Mouse (Mus musculus) erythroblast, embryonic 14.5 days (primary cell): ENCODE results near the gene Tecr. TPM values are rescaled to one million over a fixed set of nuclear protein-coding genes. Genes with fewer than 3 reads are reported as not detected.

Source experiments
- H3K27me3 ChIP-seq: 2 replicates; pipeline ENCODE4 v1.6.1; 2012; ENCODE audit warnings: inconsistent platforms; ENCODE audit not compliant: control insufficient read depth
- H3K36me3 ChIP-seq: 2 replicates; pipeline ENCODE4 v1.6.1; 2012; ENCODE audit warnings: mild to moderate bottlenecking, inconsistent platforms; ENCODE audit not compliant: control insufficient read depth
- H3K4me1 ChIP-seq: 2 replicates; pipeline ENCODE4 v1.6.1; 2012; ENCODE audit warnings: inconsistent platforms; ENCODE audit not compliant: control insufficient read depth
- H3K4me3 ChIP-seq: replicated peaks from 2 replicates; pipeline ENCODE3; 2012; ENCODE audit warnings: moderate library complexity, mild to moderate bottlenecking, inconsistent platforms
- H3K9me3 ChIP-seq: 2 replicates; pipeline ENCODE4 v1.6.1; 2012; ENCODE audit warnings: low read length, inconsistent platforms, mixed read lengths; ENCODE audit not compliant: control insufficient read depth
- GATA1 ChIP-seq: IDR thresholded peaks from 2 replicates; pipeline ENCODE4 v1.6.1; 2012; ENCODE audit warnings: low read length, inconsistent platforms, mixed read lengths
- TAL1 ChIP-seq: IDR thresholded peaks from 3 replicates; pipeline ENCODE4 v1.6.1; 2012; ENCODE audit warnings: low read length, inconsistent platforms, mixed read lengths
- polyA plus RNA-seq: library from polyadenylated mRNA; stranded (reverse); fragments of >175 nt; gene quantifications from 2 replicates; pipeline ENCODE4 v1.2.3, GENCODE M21; 2012

Tecr gene
- polyA plus RNA-seq, 1 experiment = 33.6 TPM

DNA sequence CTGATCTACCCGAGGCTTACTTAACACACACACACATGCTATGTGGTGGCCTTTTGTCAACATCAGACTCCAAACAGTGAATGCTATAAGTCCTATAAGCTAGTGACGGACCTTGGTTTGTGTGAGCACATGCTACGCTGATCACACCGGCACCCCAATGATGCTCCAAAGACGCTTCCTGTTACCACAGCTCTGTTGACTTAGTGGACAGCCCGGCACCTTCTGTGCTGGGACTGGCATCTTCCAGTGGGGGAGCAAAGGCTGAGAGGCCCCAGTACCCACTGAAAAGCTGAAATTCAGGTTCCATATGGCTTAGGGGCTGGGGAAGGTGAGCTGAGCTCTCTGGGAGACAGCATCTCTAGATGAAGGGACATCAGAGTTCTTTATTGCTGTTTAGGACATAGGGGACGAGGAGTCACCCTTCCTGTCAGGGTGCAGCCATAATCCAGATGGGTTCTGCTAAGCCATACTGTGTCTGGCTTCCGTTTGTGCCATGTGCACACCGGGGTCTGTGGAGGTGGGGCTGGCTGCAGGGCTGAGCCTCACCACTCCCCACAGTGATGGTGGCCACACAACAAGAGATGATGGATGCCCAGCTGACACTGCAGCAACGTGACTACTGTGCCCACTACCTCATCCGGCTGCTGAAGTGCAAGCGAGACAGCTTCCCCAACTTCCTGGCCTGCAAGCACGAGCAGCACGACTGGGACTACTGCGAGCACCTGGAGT is 37.3 kb downstream of the Tecr start:
- no peaks in the 10 kb centered on the region for H3K27me3 ChIP-seq
- peaks cover 44% of the 10 kb centered on the region for H3K4me1 ChIP-seq
- H3K4me3 ChIP-seq = no peak overlapping the region
- TF ChIP-seq TAL1 (no peak), GATA1 (no peak)
- H3K36me3 ChIP-seq = peaks cover 66% of the 10 kb centered on the region
- H3K9me3 ChIP-seq = no peaks in the 10 kb centered on the region

DNA sequence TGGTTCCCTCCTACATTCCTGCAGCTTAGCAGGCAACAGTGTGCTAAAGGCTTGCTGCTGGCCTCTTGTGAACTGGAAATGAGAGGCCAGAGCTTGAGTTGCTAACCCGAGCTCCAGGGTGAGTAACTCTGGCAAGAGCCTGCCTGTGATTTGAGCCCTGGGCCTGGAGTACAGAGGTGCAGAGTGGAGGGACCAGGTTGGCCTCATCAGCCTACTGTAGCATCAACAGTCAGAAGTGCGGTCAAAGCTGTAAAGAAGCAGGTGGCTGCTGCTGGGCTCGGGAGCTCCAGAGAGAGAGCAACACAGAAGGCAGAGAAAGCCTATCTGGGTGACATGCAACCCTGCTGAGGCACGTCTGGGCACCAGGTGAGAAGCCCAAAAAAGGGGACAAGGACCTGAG is 38.6 kb downstream of the Tecr start:
- no peak overlapping the region for H3K4me3 ChIP-seq
- H3K36me3 ChIP-seq = peaks cover 53% of the 10 kb centered on the region
- TF ChIP-seq TAL1 (no peak), GATA1 (no peak)
- H3K27me3 ChIP-seq = no peaks in the 10 kb centered on the region
- H3K4me1 ChIP-seq = peaks cover 38% of the 10 kb centered on the region
- H3K9me3 ChIP-seq = no peaks in the 10 kb centered on the region

DNA sequence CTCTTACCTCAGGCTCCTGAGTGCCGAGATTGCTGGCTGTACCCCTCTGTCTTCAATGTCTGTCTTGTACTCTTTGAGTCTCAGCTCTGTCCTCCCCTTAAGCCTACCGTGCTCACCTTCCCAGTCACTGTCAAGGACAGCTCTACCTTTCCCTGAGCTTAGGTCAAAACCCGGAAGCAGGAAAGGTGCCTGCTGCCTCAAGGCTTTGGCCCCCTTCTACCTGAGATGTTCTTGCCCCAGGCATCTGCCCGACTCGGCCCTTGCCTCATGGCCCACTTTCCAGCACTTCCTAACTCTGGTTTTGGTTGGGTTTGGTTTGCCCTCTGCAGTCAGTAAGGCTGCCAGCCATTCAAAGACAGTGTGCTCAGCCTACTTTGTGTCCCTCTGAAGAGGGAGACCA is 39.0 kb downstream of the Tecr start:
- Histone ChIP-seq H3K27me3 (no peaks in the 10 kb centered on the region), H3K4me3 (no peak overlapping the region), H3K4me1 (peaks cover 36% of the 10 kb centered on the region), H3K9me3 (no peaks in the 10 kb centered on the region), H3K36me3 (peaks cover 49% of the 10 kb centered on the region)
- TF ChIP-seq TAL1 (no peak), GATA1 (no peak)

DNA sequence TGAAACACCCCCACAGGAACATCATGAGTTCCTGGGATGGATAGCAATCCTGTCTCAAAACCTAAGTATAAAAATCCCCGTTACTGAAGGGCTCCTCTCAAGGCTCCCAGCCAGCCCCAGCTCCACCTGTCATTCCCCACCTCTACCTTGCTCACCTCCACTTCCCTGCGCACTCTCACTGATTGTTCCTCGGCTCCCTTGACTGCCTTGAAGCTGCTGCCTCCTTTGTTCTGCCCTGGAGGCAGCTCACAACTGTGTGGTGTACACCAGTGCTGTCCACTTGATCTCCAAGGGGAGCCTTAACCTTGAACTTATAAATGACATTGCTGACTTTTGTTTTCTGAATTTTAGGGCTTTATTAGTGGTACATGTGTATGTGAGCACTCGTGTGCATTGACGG is 39.6 kb downstream of the Tecr start:
- TF ChIP-seq TAL1 = no peak
- TF ChIP-seq GATA1 = no peak
- Histone ChIP-seq H3K9me3 (no peaks in the 10 kb centered on the region), H3K36me3 (peaks cover 43% of the 10 kb centered on the region), H3K4me1 (peaks cover 34% of the 10 kb centered on the region), H3K27me3 (no peaks in the 10 kb centered on the region), H3K4me3 (peak overlapping the region; percentile 98)

DNA sequence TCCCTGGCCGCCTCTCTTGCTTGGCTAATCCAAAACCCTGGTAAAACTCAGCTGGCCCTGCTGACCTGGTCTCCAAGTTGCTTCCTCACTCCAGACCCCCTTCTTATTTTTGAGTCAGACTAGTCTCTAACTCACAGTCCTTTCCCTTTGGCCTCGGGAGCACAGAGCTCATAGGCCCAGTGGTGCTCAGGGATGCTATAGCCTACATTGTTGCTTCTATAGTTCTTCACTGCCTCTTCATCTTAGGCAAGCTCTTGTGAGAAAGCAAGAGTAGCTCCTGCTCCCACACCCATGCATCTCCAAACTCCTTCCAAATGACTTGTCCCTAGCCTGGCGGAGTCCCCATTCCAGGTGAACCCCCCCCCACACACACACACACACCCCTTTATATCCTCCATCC is 40.1 kb downstream of the Tecr start:
- Histone ChIP-seq H3K4me1 (peaks cover 34% of the 10 kb centered on the region), H3K27me3 (no peaks in the 10 kb centered on the region), H3K9me3 (no peaks in the 10 kb centered on the region), H3K36me3 (peaks cover 38% of the 10 kb centered on the region), H3K4me3 (peak overlapping the region; percentile 98)
- TF ChIP-seq GATA1 (no peak), TAL1 (no peak)

DNA sequence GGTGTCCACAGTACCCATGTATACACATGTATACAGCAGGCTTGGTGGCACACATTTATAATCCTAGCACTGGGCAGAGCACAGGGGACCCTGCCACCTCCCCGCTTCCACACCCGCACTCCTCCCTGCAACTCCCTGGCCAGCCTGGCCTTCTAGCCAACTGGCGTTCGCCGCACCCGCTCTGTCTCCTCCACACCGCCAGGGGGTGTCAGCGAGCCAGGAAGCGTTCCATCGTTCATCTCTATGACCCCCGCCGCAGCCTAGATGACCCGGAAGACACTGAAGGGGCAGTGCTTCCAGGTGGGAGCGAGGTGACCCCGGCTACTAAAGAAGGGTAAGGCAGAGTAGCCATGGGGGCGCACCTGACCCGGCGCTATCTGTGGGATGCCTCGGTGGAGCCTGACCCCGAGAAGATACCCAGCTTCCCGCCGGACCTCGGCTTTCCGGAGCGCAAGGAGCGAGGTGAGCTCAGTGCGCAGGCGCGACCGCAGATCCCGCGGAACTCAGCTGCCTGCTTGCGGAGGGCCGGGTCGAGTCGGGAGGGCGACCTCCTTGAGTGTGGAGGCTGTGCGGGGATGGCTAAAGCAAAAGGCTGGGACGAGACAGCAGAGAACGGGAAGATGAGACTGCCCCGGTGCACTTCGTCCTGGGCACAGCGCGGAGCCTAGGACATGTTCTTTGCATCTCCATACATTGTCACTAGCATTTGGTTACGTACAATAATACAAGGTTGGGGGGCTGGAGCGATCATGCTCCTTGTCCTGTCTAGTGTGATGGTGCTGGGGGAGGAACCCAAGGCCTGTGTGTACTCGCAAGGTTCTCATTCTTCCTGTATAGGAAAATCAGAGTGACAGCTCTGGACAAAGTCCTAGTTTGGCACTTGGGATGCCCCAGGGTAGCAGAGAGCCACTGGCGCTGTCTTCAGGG is 41.0 kb downstream of the Tecr start, which contains the start of gene Ndufb7:
Gene Ndufb7, plus strand, starts transcription at position 203 of the 927 bp plus-strand sequence.
- Histone ChIP-seq H3K4me1 (peaks cover 34% of the 10 kb centered on the region), H3K27me3 (no peaks in the 10 kb centered on the region), H3K4me3 (peak within 1 kb of the TSS; percentile 98), H3K9me3 (no peaks in the 10 kb centered on the region), H3K36me3 (peaks cover 29% of the 10 kb centered on the region)
- TF ChIP-seq TAL1 = no peak
- no peak for TF ChIP-seq GATA1

DNA sequence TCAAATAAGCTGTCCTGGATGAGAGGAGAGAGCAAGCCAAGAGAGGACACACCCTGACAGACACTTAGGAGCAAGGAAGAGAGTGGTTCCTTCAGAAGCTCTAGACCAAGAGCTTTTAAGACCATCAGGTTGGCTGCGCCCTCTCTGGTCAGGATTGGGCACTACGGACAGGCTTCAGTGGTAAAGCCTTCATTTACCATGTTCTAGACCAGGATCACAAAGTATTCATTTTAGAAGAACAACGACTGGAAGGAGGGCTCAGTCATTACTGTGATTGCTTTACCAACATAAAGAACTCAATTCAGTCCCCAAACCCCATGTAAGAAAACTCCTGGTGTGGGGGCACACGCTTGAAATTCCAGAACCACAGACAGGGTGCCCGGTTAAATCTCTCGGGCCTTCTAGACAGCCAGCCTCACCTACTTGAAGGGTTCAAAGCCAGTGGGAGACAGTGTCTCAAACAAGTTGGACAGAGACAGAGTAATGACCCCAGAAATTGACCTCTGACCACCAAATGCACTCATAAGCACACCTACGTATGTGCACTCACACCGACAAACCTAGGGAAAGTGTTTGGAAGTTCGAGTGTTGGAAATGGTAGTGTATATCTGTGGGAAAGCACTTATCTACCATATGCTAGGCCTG is 41.9 kb downstream of the Tecr start:
- peak overlapping the region; percentile 98 for H3K4me3 ChIP-seq
- no peak for TF ChIP-seq GATA1
- TF ChIP-seq TAL1 = no peak

DNA sequence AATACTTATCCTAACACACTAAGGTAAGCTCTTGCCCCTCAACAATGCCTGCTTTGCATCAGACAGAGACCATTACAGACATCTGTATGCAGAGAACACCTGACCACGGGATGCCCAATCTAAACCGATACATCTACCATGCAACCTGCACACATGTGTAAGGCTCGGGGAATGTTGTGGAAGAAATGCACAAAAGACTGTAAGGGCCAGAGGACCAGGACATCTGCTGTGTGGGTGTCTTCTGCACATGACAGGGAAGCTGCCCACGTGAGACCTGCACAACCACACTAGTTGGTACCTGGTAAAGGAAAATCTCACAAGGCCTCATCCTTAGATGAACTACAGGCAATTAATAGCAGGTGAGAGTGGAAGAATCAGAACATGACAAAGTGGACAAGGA is 44.5 kb downstream of the Tecr start:
- H3K4me3 ChIP-seq = no peak overlapping the region
- H3K9me3 ChIP-seq = no peaks in the 10 kb centered on the region
- H3K36me3 ChIP-seq = peaks cover 2% of the 10 kb centered on the region
- peaks cover 24% of the 10 kb centered on the region for H3K4me1 ChIP-seq
- H3K27me3 ChIP-seq = no peaks in the 10 kb centered on the region
- TF ChIP-seq GATA1 (no peak), TAL1 (no peak)

More for the DNA sequence above, 41.9 kb downstream of the Tecr start:
- no peaks in the 10 kb centered on the region for H3K9me3 ChIP-seq
- no peaks in the 10 kb centered on the region for H3K27me3 ChIP-seq
- H3K4me1 ChIP-seq = peaks cover 34% of the 10 kb centered on the region
- peaks cover 20% of the 10 kb centered on the region for H3K36me3 ChIP-seq

DNA sequence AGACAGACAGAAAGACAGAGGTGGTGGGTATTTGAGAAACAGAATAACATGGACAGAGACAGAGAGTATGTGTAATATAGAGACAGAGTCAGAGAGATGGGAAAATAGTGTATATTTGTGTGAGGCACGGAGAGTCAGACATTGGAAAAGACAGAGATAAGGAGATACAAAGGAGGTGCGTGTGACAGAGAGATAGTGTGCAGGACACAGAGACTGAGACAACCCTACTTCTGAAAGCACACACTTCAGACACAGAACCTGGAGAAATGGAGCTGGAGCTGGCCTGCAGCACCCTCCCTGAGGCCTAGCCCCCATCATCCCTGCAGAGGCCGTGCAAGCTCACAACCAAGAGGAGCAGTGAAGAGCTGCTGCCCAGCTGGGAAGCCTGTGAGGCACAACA is 45.1 kb downstream of the Tecr start:
- peaks cover 18% of the 10 kb centered on the region for H3K4me1 ChIP-seq
- TF ChIP-seq TAL1 (no peak), GATA1 (no peak)
- no peaks in the 10 kb centered on the region for H3K27me3 ChIP-seq
- no peak overlapping the region for H3K4me3 ChIP-seq
- no peaks in the 10 kb centered on the region for H3K36me3 ChIP-seq
- H3K9me3 ChIP-seq = no peaks in the 10 kb centered on the region
